Mouse (Mus musculus): Measurements from ENCODE around the gene Ift88.
"Not testable (repeated sequence)": the region's sequence is repeated elsewhere in the genome, so short reads cannot be mapped to it uniquely, and the experiment has no call there.

The Ift88 gene

DNA sequence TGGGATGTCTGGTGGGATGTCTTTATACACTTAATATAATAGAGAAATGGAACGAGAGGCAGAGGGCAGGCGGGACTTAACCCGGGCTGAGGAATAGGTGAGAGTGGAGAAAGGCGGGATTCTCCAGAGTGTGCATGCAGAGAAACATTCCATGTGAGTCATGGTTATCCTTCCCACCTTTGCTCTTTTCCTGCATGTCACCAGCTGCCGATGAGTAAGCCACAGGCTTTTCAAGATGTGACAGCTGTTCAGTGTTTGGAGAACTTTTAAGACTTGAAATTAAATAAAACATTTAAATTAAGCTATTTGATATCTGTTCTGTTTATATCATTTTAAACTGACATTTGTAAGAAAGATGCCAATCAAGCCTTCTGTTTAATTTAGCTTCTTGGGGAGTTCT, 36.0 kb downstream of the Ift88 start:
- DNase-seq: no peak

DNA sequence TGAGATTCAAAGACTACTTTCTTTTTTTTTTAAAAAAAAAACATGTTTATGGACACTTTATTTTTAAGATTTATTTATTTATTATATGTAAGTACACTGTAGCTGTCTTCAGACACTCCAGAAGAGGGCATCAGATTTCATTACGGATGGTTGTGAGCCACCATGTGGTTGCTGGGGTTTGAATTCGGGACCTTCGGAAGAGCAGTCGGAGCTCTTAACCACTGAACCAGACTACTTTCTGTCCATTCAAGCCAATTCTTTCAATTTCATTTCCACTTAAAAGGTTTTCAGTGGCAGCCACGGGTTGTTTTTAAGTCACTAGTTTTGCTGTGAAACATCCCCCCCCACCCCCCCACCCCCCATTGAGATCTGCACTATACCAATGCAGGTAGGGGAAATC, 36.5 kb downstream of the Ift88 start:
- DNase-seq: not testable (repeated sequence)

DNA sequence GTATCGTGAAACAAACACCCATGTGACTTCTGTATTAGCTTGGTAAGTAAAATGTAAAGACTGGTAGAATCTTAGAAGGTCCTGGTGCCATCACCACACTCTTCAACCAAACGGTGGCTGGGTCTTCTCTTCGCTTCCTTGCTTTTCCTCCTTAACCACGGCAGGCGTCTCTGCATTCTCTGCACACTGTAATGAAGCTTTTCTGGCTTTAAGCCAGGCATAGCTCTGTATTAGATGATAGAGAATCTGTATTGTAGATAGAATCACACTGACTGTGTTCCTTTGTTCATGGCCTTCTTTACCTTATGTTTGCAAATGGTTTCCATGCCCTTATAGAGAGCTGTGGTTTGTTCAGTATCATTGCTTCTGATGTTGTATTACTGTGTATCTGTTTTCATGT, 39.0 kb downstream of the Ift88 start:
- no peak for DNase-seq

DNA sequence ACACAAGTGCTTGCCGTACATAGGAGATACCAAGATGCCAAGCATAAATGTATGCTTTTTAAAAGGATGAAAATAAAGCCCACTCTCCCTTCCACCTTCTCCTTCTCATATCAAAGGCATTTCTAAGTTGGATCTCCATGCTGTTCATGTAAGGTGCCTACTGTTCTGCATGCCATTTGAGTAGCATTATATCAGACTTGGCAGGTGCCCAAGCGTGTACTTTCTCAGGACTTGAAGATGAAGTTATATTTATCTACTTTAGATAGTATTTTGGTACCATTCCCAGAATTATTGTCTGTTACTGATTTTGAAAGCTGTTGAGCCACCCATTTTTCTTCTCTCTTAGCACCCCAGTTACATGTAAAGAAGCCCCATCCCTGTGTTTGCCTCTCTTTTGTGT, 51.2 kb downstream of the Ift88 start:
- DNase-seq: no peak

DNA sequence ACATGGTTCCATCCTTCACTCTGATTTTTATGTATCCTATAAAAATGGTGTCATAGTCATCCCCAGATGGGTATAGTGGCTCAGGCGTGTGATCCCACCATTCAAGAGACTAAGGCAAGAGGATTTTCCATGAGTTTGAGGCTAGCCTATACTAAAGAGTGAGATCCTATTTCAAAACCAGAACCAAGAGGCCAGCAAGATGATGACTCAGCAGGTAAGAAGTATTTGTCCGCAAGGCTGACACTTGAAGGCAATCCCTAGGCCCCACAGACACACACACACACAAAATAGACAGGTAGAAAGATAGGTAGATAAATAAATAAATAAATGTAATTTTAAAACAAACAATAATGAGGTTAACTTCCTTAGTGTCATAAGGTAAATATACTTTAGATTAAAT, 58.4 kb downstream of the Ift88 start:
- no peak for DNase-seq

DNA sequence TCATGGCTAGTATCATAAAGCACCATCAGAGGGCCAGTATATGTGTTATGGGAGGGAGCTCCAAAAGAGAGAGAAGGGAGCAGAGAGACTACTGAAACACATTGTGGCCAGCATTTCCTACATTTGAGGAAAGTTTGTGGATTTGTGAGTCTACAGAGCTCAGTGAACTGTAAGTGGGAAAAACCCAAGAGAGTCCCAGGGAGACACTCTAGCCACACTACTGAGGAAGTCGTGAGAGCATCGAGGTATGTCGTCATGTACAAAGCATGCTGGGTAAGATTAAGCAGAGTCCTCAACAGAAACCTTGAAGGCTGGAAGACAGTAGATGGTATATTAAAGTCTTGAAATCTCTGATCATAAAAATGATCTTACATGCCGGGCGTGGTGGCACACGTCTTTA, 60.3 kb downstream of the Ift88 start:
- DNase-seq: no peak

DNA sequence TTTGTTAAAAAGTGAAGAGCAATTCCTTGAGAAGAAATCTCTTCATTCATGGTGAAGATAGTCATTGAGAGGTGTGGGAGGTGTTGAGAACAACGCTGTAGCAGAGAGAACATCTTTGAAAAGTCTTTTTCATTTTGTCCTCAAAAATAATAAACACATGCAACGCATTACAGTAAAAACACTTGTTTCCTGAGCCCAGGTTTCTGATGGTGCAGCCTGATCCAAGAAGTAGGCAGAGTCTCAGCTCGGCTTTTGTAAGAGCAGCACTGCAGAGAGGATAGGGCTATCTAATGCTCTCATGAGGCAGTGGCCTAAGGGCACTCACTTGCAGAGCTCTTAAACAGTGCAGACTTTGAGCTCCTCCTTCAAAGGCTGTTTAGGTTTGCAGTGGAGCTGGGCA, 65.8 kb downstream of the Ift88 start:
- DNase-seq: no peak

DNA sequence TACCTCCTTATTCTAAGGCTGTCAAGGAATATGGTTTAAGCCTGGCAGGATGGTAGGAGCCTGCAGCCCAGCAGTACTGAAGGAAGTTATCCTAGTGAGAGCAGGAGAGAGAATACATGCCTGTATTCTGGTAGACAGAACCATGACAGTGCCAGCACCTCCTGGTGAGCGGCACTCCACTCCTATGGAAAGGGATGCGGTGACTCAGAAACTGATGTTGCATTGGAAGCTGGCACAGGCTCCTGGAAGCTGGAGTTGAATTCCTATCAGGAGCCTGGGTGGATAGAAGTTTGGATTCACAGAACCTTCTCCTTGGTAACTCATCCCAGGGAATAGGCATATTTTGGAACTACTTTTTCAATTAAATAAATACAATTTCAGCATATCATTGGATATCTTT, 70.0 kb downstream of the Ift88 start:
- no peak for DNase-seq

DNA sequence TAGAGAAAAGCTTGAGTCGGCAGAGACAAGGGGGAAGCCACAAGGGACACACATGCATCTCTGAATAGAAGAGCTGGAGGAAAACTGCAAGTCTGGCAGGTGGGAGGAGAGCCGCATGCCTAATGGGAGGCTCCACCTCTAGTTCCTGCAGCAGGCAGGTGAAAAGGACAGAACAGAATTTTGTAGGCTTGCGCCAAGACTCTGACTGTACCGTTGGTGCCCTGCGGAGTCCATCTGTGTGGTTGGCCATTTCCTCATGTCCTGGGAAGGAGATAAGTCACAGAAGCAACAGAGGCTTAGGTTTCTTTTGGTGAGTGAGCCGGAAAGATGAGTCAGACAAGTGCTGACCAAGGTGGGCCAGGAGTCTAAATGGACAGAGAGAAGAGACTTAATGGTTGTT, 79.9 kb downstream of the Ift88 start:
- peak; percentile 96 for DNase-seq

DNA sequence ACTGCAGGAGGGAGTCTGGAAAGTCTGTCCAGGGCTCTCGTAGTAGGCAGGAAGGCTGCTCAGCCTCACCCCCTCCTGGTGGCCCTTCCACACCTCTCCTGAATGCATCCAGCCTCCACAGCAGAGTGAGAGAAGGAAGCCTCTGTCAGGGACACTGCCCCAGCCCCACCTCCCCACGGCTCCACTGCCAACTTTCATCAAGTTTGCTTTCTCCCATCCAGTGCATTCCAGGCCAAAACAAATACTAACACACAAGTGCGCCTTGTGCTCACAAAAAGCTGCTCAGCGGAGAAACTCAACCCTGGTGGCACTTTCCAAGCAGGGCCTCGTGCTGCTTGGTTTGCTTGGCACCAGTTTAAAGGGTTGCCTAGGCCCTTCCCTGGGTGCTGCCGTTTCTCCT, 85.7 kb downstream of the Ift88 start:
- no peak for DNase-seq

DNA sequence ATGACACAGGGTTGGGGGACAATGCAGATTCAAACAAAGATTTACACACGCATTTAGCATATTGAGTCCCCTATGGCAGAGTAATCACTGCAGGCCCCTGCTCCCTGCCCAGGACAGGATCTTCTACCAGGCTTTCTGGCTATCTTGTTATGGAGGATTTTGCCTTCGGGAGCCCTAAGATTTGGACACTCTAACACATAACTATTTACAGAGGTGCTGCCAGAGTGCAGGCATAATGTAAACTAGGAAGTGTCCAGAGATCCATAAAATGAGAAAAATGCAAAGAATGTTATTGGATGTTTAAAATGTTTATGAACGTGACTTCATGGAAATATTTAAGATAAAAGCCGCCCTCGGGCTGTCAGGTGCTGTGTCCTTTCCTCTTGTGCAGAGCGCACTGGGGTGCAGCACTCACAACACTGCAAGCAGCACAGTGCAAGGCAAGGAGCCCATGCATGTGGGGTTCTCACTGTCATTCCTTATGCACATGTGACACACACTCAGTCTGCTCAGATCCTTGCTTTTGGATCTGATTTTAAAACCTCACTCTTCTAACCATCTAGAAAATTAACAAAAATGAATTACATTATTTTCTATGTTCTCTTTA, 91.4 kb downstream of the Ift88 start:
- DNase-seq: no peak

DNA sequence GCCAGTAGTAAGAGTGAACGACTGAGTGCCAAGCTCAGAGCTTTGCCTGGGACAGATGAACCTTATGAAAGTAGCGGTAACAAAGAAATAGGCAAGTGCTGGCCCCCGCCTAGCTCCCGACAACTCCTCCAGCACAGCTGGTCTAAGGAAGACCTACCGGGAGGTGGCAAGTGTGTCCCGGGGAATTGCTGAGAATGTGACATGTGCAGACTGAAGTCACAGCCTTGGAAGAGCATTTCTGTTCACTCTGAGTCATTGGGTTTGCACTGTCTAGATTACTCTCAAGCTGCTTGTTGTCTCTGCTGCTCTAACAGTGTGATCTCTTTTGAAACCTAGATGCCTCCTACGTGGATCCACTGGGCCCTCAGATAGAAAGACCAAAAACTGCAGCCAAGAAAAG, 93.1 kb downstream of the Ift88 start:
- DNase-seq: no peak

DNA sequence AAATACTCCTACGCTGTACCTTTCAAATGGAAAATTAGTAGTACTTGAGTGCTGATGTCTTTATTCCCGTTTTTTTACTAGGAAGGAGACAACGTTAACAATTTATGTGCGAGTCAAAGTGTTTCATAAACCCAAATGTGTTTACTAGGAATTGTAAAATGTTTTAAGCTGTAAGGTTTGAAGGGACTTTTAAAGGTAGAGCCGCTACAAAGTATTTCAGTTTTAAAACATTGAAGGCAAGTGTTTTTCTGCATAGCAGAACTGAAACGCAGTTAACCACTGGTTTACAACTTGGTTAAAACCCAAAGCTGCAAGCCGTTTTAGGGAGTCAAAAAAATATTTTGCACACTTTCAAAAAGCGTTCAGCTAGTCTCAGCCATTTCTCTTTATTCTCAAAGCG, 99.9 kb downstream of the Ift88 start:
- DNase-seq: no peak

DNA sequence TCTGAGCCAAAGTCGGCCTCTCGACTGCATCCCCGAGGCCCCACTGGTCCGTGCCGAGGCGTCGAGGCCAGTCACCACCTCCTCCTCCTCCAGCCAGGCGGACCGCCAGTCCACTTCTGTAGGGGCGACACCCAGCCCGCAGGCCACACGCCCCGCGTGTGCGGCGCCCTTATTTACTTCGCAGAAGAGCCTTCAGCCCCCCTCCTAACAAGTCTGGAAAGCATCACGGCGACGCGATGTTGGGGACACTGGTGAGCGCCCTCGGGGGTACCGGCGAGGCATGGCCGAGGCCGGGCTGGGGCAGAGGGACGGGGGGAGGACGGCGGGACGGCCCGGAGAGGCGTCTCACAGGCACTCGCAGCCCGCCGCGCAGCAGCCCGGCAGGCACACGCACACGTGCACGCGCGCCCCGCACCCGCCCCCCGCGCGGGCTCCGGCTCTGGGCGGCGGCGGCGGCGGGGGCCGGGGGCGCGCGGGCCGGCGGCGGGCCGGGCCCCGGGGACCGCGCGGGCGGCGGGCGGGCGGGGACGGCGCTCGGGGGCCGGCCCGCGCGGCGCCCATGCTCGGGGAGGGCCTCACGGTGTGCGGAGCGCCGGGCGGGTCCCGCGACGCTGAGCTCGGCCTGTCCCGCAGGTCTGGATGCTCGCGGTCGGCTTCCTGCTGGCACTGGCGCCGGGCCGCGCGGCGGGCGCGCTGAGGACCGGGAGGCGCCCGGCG, 101.0 kb downstream of the Ift88 start, which contains the start of gene Il17d:
TSS of gene Il17d (plus strand) at position 107 of the 717 bp plus-strand sequence.
- DNase-seq: peak; percentile 77

DNA sequence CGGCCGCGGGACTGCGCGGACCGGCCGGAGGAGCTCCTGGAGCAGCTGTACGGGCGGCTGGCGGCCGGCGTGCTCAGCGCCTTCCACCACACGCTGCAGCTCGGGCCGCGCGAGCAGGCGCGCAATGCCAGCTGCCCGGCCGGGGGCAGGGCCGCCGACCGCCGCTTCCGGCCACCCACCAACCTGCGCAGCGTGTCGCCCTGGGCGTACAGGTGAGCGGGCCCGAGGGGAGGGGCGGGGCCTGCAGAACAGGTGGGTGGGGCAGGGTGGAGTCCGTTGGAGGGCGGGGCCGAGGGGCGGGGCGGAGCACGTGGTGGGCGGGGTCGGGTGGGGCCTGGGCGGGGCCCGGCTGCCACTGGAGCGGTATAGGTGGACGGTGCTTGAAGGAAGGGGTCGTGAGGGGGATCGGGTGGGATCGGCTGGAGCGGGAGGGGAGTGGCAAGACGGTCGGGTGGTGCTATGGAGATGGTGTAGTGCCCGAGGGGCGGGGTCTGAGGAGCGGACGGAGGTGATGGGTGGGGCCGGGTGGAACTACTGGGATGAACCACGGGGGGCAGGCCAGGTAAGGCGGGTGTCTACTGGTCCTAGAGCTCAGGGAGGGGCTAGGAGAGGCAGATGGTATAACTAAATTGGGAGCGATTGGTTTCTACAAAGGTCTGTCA, 101.7 kb downstream of the Ift88 start:
- peak; percentile 93 for DNase-seq

DNA sequence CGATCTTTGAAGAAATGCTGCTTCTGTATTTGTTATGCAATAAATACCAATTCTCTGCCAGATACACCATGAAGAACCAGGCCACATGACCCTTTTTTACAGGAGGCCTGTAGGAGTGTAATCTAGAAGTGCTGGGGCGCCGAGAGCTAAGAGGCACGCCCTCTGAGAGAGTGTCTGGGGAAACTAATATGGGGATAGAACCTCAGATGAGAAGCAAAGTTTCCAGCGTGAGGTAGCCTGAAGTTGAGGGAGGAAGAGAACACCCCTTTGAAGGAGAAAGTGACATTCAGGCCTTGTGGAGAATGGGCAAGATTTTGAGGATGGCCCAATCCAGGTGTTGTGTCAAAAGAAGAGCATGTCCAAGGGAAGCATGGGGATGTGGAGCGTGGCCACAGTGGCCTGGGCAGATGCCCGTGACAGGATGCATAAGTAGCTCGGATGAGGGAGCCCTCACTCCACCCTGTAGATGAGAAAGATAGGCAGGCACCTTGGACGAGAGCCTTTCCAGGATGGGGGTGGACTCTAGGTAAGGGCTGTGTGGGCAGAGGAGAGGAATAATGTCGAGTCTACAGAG, 102.3 kb downstream of the Ift88 start:
- peak; percentile 67 for DNase-seq

DNA sequence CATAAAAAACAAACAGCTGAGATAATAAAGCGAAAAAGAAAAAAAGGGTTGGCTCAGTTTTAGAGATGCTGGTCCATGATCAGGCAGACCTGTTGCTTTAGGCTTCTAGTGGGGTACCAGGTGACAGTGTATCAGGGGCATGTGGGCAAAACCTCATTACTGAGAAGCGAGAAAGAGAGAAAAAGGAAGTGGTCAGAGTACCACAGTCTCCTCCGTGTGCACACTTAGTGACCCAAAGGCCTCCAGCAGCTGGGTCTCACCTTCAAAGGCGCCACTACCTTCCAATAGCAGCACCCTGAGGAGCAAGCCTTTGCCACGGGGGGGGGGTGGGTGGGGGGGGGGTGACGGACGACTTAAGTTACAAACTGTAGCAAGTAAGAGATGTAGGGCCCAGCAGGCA, 103.3 kb downstream of the Ift88 start:
- DNase-seq: no peak

DNA sequence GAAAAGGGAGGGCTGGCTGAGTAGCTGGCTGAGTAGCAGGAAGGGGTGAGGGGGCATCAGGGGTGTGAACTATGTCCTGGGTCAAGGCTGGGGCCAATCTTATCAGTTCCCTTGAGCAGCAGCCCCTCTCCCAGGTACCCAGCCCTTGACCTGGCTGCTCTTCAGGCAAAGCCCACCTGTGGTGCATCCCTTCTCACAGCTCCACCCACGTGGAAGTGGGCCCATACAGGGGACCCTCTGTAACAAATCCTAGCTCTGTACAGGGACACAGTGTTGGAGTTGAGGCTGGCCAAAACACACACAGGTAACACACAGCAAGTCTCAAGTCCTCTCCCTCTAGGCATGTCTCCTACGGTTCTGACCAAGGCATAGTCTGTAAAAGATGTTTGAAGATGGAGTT, 103.7 kb downstream of the Ift88 start:
- no peak for DNase-seq

DNA sequence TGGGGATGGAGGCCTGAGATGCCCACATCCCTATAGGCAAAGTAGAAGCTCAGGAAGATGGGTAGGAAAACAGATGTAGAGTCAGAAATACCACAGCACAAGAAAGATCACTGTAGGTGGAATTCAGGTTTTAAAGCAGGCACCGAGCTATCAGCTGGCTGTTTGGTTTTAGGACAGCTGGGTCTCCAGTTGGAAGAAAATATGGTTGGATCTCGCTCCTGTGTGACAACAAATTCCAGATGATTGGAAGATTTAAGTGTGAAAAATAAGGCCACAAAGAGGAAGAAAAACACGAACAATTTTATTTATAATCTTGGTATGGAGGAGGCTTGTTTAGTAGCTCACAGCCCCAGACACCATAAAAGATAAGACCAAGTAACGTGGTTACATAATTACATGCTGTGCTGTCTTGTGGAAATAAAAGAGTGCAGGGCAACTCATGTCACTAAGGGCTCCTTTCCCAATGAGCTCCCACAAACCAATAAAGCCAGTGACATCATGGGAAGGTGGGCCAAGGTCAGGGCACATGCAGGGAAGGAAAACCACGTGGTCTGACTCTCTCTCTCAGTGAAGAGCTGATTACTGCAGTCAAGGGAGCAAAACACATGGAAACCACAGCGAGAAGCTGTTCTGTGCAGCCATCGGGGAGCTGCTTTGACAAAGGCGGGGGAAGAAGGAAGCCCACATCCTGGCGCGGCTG, 105.4 kb downstream of the Ift88 start:
- DNase-seq: no peak

DNA sequence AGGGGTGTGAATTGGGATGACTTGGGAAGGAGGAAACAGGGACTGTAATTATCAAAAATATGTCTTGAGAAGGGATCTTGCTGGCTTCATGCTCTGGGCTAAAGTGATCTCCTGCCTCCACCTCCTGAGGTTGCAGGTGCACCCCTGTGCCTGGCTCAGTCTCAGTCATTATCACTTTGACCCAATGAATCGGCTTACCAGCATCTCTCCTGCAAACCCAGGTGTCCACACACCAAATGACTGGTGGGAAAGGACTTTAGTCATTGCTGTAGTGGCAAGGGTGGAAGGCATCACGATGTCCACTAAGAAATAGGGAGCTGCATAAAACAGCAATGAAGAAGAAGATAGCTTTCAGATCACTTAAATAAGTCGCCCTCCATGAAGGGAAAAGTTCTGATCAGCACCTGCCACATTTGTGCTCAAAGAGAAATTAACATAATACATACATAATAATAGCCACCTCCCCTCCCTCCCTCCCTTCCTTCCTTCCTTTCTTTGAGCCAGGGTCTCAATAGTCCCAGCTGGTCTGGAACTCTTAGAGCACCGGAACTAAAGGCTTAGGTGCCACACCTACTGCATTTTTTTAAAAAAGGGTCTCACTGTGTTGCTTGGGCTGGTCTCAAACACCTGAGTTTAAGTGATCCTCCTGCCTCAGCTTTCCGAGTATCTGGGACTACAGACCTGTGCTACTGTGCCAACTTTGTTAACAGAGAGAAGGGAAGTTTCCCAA, 106.1 kb downstream of the Ift88 start:
- DNase-seq: no peak

DNA sequence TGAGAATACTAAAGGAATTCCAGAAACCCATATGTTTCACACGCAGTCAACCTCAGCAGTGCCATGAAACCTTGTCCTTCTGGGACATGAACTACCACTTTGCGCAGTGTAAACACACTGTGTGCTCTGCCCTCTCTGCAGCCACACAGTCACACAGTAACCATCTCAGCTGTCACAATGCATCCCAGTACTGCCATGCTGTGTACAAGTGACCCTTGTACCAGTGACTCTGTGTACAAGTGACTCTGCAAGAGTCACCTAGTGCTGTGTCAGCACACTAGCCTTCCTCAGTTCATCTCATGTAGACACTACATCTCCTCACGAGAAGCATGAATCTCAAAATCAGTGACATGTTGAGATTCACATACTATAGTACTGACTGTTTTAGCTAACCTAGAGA, 108.7 kb downstream of the Ift88 start:
- DNase-seq: no peak

DNA sequence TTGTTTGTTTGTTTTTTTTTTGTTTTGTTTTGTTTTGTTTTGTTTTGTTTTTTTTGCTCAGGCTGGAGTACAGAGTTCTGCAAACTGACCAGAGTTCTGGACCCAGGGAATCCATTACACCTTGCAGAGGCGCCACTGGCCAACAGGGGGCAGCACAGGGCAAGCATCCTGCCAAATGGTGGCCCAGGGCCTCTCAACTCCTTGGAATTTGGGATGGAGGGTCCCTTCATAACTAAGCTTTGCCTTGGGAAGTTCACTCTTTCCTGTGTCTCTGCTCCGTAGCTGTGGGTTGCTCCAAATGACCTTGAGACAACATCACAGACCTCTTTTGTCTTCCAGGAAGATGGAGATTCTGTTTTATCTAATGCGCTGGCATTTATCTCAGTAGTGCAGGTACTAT, 109.4 kb downstream of the Ift88 start:
- no peak for DNase-seq

DNA sequence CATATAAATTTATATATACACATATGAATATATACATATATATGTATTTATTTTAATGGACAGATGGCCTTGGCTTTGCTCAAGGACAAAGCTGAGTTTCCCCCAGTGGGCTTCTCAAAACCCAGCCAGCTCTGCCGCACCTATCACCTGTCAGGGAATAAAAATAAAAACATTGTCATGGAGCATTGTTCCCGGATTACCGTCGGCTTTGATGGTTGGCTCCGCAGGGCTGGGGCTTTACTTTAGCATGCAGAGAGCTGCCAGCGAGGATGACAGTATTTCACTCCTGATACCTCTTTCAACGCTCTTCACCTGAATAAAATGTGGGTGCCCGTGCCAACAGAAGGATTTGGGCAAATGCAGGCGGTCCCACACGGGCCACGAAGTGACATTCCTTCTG, 110.0 kb downstream of the Ift88 start:
- DNase-seq: no peak
